Mouse (Mus musculus) G1E (cell line): ENCODE results near the gene Arhgdib.

Experiments used
- CTCF ChIP-seq: IDR thresholded peaks from 2 replicates; pipeline ENCODE4 v1.5.1; 2012; ENCODE audit warnings: low read depth, low read length, inconsistent platforms, mixed read lengths
- GATA1 ChIP-seq: IDR thresholded peaks from 2 replicates; pipeline ENCODE4 v1.6.1; 2012; ENCODE audit warnings: borderline replicate concordance, low read length, inconsistent platforms, mixed read lengths
- POLR2AphosphoS5 ChIP-seq: IDR thresholded peaks from 2 replicates; pipeline ENCODE4 v1.6.1; 2012; ENCODE audit warnings: low read depth, low read length, inconsistent platforms; ENCODE audit not compliant: insufficient replicate concordance
- TAL1 ChIP-seq: conservative IDR thresholded peaks from 2 replicates; pipeline ENCODE4 v1.6.1; 2012; ENCODE audit warnings: low read depth, low read length, inconsistent platforms, mixed read lengths

- no peak for TF ChIP-seq CTCF
- no peak for TF ChIP-seq POLR2AphosphoS5
- no peak for TF ChIP-seq GATA1
- no peak for TF ChIP-seq TAL1
Observed at GRCm38 (mm10) chr6:136912751-136913265, 28.9 kb downstream of the Arhgdib start.
